Mouse (Mus musculus): ENCODE measurements around the gene Nfia.

Nfia gene

GRCm38 (mm10) chr4:97783073-97783879 lies 10.7 kb downstream of the Nfia start:
- DNase-seq = no peak

- DNase-seq = no peak
Measured at GRCm38 (mm10) chr4:97784236-97784635, 11.7 kb downstream of the Nfia start.

GRCm38 (mm10) chr4:97785547-97786271 lies 13.2 kb downstream of the Nfia start:
- no peak for DNase-seq

GRCm38 (mm10) chr4:97786571-97786970 lies 14.0 kb downstream of the Nfia start:
- no peak for DNase-seq

GRCm38 (mm10) chr4:97787515-97787914 lies 15.0 kb downstream of the Nfia start:
- DNase-seq = no peak

- DNase-seq = no peak
Measured at GRCm38 (mm10) chr4:97788537-97788936, 16.0 kb downstream of the Nfia start.

GRCm38 (mm10) chr4:97793931-97794330 lies 21.4 kb downstream of the Nfia start:
- no peak for DNase-seq

GRCm38 (mm10) chr4:97794865-97795264 lies 22.3 kb downstream of the Nfia start:
- DNase-seq = no peak

- DNase-seq = no peak
Measured at GRCm38 (mm10) chr4:97795957-97796356, 23.4 kb downstream of the Nfia start.

- no peak for DNase-seq
Measured at GRCm38 (mm10) chr4:97796505-97796904, 24.0 kb downstream of the Nfia start.

GRCm38 (mm10) chr4:97803791-97804190 lies 31.3 kb downstream of the Nfia start:
- DNase-seq = no peak

- no peak for DNase-seq
Measured at GRCm38 (mm10) chr4:97804638-97805037, 32.1 kb downstream of the Nfia start.

- DNase-seq = no peak
Measured at GRCm38 (mm10) chr4:97805255-97805654, 32.7 kb downstream of the Nfia start.

- DNase-seq = no peak
Measured at GRCm38 (mm10) chr4:97805896-97806808, 33.6 kb downstream of the Nfia start.

- DNase-seq = no peak
Measured at GRCm38 (mm10) chr4:97806924-97807323, 34.4 kb downstream of the Nfia start.

- no peak for DNase-seq
Measured at GRCm38 (mm10) chr4:97808885-97809284, 36.4 kb downstream of the Nfia start.

- DNase-seq = no peak
Measured at GRCm38 (mm10) chr4:97809582-97810295, 37.2 kb downstream of the Nfia start.

GRCm38 (mm10) chr4:97810348-97810939 lies 37.9 kb downstream of the Nfia start:
- no peak for DNase-seq

- no peak for DNase-seq
Measured at GRCm38 (mm10) chr4:97813035-97813434, 40.5 kb downstream of the Nfia start.

GRCm38 (mm10) chr4:97813996-97814395 lies 41.5 kb downstream of the Nfia start:
- DNase-seq = no peak

- no peak for DNase-seq
Measured at GRCm38 (mm10) chr4:97814515-97814914, 42.0 kb downstream of the Nfia start.

- DNase-seq = no peak
Measured at GRCm38 (mm10) chr4:97816001-97816400, 43.5 kb downstream of the Nfia start.
